ENCODE assay signal across 13 mouse cellular contexts in genomic region chr4:155560932-155561331, GRCm38 (mm10). TPM values are rescaled to one million over a fixed set of nuclear protein-coding genes. Genes with fewer than 3 reads are reported as not detected.
DNase-seq lines count a peak whose midpoint lies in the region; ATAC-seq lines count a peak whose summit lies in the region.
"Had no signal": no experiment of that assay in that cellular context is flagged by ENCODE, and none has a peak within 500 bp of the region (broad histone marks: within the 10 kb centered on the region; RNA-seq: fewer than 3 reads in every experiment).

No protein-coding gene starts in this region.

- H3K4me1 ChIP-seq in limb, embryonic 13.5 days: peaks cover 42% of the 10 kb centered on the region
- peaks cover 40% of the 10 kb centered on the region for H3K4me1 ChIP-seq in limb, embryonic 10.5 days
- peaks cover 42% of the 10 kb centered on the region for H3K4me1 ChIP-seq in intestine, embryonic 16.5 days (ENCODE audit: control insufficient read depth, insufficient read depth, low read length)

- H3K27me3 ChIP-seq in limb, embryonic 13.5 days: no peaks in the 10 kb centered on the region
- no peaks in the 10 kb centered on the region for H3K27me3 ChIP-seq in limb, embryonic 10.5 days (ENCODE audit: low read depth, poor library complexity, severe bottlenecking)
- H3K27me3 ChIP-seq in intestine, embryonic 16.5 days (replicated peaks; ENCODE audit: control insufficient read depth, insufficient read depth, low read length): no peaks in the 10 kb centered on the region
- H3K27me3 ChIP-seq: stomach, embryonic 15.5 days had no signal

- H3K4me2 ChIP-seq in limb, embryonic 13.5 days (replicated peaks): no peak overlapping the region
- H3K4me2 ChIP-seq in intestine, embryonic 16.5 days (ENCODE audit: low read depth, low read length): no peak overlapping the region
- H3K4me2 ChIP-seq: stomach, embryonic 15.5 days had no signal

- WGBS in limb, embryonic 13.5 days: 63% methylated on average over 2 of the region's 2 CpGs
- WGBS in limb, embryonic 10.5 days: 71% methylated on average over 2 of the region's 2 CpGs
- WGBS in intestine, embryonic 16.5 days: 55% methylated on average over 2 of the region's 2 CpGs

- peak; percentile 42 for DNase-seq in adrenal gland, postnatal 14 days
- no peak for DNase-seq in adrenal gland, postnatal 4 days (ENCODE audit: low spot score in 2 of 2)
- no peak for DNase-seq in limb, embryonic 10.5 days (ENCODE audit: low spot score)
- DNase-seq in lung, postnatal 36 days: peak; percentile 48
- no peak for DNase-seq in urinary bladder, adult 18-20 months (ENCODE audit: low spot score in 2 of 2)
- no peak for DNase-seq in urinary bladder, postnatal 36 days (ENCODE audit: low spot score in 2 of 2)
- DNase-seq: adrenal gland, adult 2 months; midbrain, embryonic 14.5 days had no signal

- no peak overlapping the region for H3K9ac ChIP-seq in limb, embryonic 13.5 days
- H3K9ac ChIP-seq in intestine, embryonic 16.5 days (ENCODE audit: low read depth, low read length): no peak overlapping the region
- H3K9ac ChIP-seq: stomach, embryonic 15.5 days had no signal

- peak overlapping the region; percentile 15; the same call in 1 of the 2 replicates for H3K27ac ChIP-seq in limb, embryonic 13.5 days
- no peak overlapping the region for H3K27ac ChIP-seq in limb, embryonic 10.5 days
- peak overlapping the region; percentile 36 for H3K27ac ChIP-seq in intestine, embryonic 16.5 days (ENCODE audit: low read length)
- H3K27ac ChIP-seq: hindbrain, embryonic 10.5 days; left cerebral cortex, adult 2 months had no signal

- H3K4me3 ChIP-seq in limb, embryonic 13.5 days: no peak overlapping the region
- no peak overlapping the region for H3K4me3 ChIP-seq in limb, embryonic 10.5 days
- no peak overlapping the region for H3K4me3 ChIP-seq in intestine, embryonic 16.5 days (ENCODE audit: low read length)
- H3K4me3 ChIP-seq: hindbrain, embryonic 10.5 days; left cerebral cortex, adult 2 months; stomach, embryonic 15.5 days had no signal

- peaks cover 53% of the 10 kb centered on the region for H3K36me3 ChIP-seq in limb, embryonic 13.5 days
- peaks cover 63% of the 10 kb centered on the region for H3K36me3 ChIP-seq in limb, embryonic 10.5 days
- peaks cover 17% of the 10 kb centered on the region for H3K36me3 ChIP-seq in intestine, embryonic 16.5 days (ENCODE audit: control insufficient read depth, insufficient read depth, low read length)

- ATAC-seq in limb, embryonic 13.5 days (ENCODE audit: low FRiP score, low read depth): no peak
- no peak for ATAC-seq in intestine, embryonic 16.5 days

- H3K9me3 ChIP-seq in limb, embryonic 13.5 days: no peaks in the 10 kb centered on the region
- no peaks in the 10 kb centered on the region for H3K9me3 ChIP-seq in limb, embryonic 10.5 days (replicated peaks)
- no peaks in the 10 kb centered on the region for H3K9me3 ChIP-seq in intestine, embryonic 16.5 days (ENCODE audit: control insufficient read depth, low read length)
- H3K9me3 ChIP-seq: hindbrain, embryonic 10.5 days; stomach, embryonic 15.5 days had no signal

RNA-seq across cellular contexts. Expression of gene Nadk, which starts 1.2 kb away (rescaled TPM):
- 206 and 214 TPM in 2 replicates for total RNA-seq in adrenal gland, postnatal 14 days (2021)
- total RNA-seq in adrenal gland, postnatal 4 days (2021): 100 to 1,000 TPM; 147 to 160 TPM
- polyA plus RNA-seq in limb, embryonic 13.5 days (2015; fragmentation: Nextera tagmentation; extraction: Ambion mirVana): 88.4 and 96.1 TPM in 2 replicates
- polyA plus RNA-seq in limb, embryonic 10.5 days (2016; fragmentation: Nextera tagmentation; extraction: Ambion mirVana): 116 and 119 TPM in 2 replicates
- 97.3 and 98.2 TPM in 2 replicates for polyA plus RNA-seq in intestine, embryonic 16.5 days (2015; fragmentation: Nextera tagmentation; extraction: Ambion mirVana)

RNA-seq across cellular contexts. Expression of gene Slc35e2, which starts 40.3 kb away (rescaled TPM):
- 25.8 and 30.1 TPM in 2 replicates for total RNA-seq in adrenal gland, postnatal 14 days (2021)
- total RNA-seq in adrenal gland, postnatal 4 days (2021): 10 to 100 TPM; 30.5 to 32.9 TPM
- 8.5 and 10.1 TPM in 2 replicates for polyA plus RNA-seq in limb, embryonic 13.5 days (2015; fragmentation: Nextera tagmentation; extraction: Ambion mirVana)
- 12.2 and 13.6 TPM in 2 replicates for polyA plus RNA-seq in limb, embryonic 10.5 days (2016; fragmentation: Nextera tagmentation; extraction: Ambion mirVana)
- 6.2 and 7.1 TPM in 2 replicates for polyA plus RNA-seq in intestine, embryonic 16.5 days (2015; fragmentation: Nextera tagmentation; extraction: Ambion mirVana)

Comparison
In these comparisons a context has a peak if more than half of its experiments do, and no peak if none do; other contexts are left out.
1. DNase-seq: peak in adrenal gland, postnatal 14 days (single experiment) and lung, postnatal 36 days (single experiment); none in adrenal gland, postnatal 4 days (0 of 2), limb, embryonic 10.5 days (single experiment), urinary bladder, adult 18-20 months (0 of 2) and urinary bladder, postnatal 36 days (0 of 2).